Mouse (Mus musculus) gonadal fat pad, adult 2 months (tissue): ENCODE data around the gene Cd3eap. TPM values are rescaled to one million over a fixed set of nuclear protein-coding genes. Genes with fewer than 3 reads are reported as not detected.

Source experiments
- DNase-seq: peaks from one replicate; pipeline ENCODE4 v3.0.0-alpha.2; 2012; ENCODE audit warnings: low read depth
- polyA plus RNA-seq: library from polyadenylated mRNA; depleted of rRNA; stranded (reverse); fragments of >200 nt; gene quantifications from 2 replicates; pipeline ENCODE4 v1.2.3, GENCODE M21; 2012; rRNA removed

The Cd3eap gene
- polyA plus RNA-seq: 4.5 and 5.3 TPM in 2 replicates

DNA sequence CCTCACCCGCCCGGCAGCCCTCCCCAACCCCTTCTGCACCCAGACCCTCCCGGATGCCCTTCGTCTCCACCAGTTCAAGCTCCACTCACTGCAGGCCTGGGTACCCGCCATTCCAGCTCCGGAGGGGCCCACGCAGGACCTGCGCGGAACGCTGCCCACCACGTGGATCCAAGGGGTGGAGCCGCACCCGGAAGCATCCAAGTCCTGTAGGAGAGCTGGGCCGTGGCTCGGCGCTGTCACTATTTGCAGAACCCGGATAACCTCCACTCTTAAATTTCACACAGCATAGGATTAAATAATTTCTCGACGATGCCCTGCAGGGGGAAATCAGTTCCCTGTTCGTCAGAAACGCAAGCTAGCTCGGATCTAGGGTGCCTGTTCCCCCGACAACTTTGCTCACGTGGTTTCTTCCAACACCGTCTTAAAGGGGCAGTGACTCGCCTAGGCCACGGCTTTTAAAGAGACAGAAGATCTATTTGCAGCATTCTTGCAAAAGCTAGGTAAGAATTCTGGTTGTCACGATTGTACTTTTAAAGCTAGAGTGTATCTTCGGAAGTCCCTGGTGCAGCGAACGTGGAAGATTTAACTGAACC, at the start of gene Cd3eap, which contains the start of gene Ppp1r13l:
Cd3eap (minus strand) TSS at position 185 of the 593 bp plus-strand sequence.
Ppp1r13l (plus strand) TSS at position 451 of the 593 bp plus-strand sequence.
- DNase-seq: no peak

DNA sequence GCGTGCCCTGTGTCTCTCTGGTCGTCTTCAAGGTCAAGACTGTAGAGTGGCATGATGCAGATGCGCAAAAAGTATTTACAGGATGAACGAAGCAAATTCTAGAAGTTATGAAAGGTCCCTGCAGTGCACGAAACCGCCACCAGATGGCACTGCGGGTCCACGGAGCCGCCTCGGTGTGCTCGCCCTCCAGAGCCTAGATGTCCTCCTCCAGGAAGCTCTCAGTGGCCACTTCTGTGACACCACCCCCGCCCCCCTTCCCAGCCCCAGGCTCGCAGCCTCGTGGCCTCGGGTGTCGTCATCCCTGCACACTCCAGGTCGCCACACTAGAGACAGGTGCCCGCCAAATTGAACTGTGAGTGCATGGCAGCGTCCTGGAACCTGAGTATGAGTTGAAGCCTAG, 46.1 kb upstream of the Cd3eap start:
- DNase-seq: no peak

DNA sequence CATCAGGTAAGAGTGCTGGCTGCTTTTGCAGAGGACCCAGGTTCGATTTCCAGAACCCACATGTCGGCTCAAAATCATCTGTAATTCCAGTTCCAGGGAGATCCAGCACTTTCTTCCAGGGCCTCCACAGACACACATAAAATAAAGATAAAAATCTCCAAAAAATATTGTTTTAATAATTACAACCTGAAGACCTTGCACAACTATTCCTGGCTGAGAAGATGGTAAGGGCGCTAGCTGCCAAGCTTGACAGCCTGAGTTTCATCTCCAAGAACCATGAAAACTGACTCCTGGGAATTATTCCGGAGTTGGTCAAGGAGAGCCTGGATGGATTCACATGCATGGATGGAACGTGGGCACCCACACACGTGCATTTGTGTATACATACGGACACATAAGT, 45.2 kb upstream of the Cd3eap start, which contains the start of gene Ckm:
Ckm (plus strand) TSS at position 301 of the 400 bp plus-strand sequence.
- DNase-seq: no peak

DNA sequence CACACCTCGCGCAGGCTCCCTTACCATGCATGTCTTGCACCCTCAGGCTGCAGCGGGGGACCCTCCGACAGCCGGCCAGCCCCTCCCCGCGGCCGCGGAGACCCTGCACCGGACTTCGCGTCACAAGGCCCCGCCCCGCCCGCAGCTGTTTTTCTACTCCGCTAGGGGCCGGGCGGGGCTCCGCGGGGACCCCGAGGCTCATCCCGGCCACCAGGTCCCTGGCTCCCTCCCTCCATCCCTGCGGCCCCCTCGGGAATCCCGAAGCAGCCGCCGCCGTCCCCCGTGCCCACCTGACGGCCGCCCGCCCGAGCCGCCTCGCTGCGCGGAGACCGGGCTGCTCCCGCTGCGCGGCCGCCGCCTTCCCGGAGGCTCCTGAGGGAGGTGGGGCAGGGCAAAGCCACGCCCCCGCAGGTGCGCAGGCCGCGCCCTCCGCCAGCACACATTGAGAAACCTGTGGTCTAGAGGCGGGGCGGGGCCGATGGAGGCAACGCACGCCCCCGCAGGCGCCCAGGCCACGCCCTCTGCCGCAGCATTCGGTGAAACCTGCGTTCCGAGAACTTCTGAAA, 44.5 kb upstream of the Cd3eap start, which contains the start of gene Klc3:
Klc3 (minus strand) TSS at position 374 of the 566 bp plus-strand sequence.
- no peak for DNase-seq

DNA sequence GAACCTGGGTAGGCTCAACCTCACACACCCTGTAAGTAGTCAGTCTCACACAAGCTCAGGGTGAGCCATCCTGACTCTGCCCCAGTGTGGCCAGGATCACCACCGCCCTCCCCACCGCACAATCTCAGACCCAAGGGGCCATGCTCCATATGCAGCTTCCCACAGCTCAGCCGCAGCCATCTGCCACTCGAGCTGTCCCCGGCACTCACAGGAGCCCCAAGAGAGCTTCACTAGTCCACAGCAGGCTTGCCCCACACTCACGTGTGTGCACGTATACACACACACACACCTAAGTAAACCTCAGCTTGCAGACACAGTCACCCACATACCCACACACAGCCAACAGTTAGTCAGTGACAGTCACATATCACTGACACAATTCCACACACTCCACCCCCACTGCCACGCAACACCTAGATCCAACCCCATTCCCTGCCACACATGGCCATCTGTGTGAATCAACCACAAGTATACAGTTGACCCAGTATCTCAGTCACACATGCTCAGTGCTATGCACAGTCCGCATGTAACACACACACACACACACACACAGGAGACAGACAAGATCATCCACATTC, 43.3 kb upstream of the Cd3eap start:
- DNase-seq: no peak

DNA sequence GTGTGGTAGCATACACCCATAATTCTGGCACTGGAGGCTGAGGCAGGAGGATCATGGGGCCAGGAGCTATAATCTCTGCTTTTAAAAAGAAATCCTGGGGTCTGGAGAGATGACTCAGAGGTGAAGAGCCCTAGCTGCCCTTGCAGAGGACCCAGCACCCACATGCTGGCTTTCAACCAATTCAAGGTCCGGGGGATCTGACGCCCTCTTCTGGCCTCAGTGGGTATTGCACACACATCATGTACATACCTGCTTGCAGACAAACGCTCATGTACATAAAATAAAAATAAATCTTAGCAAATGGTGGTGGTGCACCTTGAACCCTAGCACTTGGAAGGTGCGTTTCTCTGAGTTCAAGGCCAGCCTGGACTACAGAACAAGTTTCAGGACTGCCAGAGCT, 41.7 kb upstream of the Cd3eap start:
- no peak for DNase-seq

DNA sequence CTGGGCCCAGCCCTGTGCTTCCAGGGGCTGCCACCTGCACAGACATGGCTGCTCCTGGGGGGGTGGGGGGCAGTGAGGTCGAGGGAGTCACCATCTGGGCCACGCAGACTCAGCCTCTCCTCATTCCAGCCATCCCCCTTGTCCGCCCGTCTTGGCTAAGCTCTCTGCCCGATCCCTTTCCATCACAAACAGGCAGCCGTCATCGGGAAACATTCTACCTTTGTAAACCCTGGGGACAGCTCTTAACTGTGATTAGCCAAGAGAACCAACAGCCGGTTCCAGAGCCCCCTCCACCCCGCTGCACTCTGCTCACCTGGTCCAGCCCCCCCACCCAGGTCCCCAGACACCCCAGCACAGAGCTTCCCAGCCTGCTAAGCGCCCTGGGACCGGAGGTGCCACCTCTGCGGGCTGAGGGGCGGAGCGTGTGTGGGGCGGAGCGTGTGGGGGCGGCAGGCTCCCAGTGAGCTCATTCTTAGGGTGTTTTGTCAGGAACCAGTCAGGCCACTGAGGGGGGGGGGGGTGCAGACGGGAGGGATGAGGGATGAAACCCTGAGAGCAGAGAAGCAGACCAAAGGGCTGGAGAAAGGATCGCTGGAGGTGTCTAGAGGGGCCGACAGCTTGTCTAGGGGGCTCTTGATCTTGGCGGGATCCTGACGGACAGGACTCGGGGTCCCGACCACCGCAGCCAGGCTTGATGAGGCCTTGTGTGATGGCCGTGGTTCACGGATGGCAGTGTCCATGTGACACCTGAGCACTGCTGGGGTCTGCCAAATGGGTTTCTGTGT, 40.4 kb upstream of the Cd3eap start:
- no peak for DNase-seq

DNA sequence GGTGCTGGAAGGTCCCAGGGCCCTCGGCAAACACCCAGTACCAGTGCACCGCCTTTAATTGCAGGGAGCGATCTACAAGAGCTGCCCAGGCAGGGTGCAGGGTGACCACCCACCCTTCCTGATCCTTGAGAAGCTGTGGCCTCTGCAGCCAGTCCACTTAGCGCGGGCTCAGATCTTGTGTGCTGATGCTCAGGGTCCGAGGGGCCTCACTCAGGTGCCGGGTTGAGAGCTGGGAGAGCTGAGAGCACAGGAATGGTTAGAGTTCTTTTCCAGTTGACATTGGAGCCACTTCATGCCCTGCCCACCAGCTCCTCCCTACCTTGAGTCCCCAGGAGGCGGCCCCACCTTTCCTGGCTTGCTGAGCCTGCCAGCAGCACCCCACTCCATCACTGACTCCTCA, 35.2 kb upstream of the Cd3eap start:
- no peak for DNase-seq

DNA sequence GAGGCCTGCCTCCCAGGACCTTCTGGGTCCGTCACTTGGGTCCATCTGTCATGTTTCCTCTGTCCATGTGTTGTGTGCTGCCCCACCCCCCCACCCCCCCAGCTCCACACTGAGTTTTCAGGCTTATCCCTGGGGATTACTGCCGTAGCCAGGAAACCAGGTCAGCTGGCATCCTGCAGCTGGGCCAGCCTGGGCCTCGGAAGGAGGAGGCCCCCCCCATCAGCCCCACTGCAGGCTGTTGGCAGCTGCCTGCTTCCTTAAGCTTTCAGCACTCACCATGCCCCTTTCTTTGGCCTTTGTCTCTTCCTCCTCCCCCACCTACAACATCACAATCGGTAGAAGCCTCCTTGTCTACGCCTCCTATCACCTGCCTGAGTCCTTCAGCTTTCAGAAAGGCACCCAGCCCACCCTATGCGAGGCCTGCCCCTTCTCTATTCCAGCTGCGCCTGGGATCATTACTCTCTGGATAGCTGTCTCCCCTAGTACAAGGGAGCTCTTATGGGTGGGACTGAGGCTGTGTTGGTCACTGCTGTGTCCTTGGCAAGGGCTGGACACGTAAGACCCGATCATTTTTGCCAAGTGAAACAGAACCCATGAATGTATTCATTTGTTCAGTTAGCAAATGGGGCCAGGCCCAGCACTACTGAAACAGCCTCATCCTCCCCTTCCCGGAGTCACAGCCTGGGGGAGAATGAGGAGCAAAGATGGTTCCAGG, 29.6 kb upstream of the Cd3eap start:
- no peak for DNase-seq

DNA sequence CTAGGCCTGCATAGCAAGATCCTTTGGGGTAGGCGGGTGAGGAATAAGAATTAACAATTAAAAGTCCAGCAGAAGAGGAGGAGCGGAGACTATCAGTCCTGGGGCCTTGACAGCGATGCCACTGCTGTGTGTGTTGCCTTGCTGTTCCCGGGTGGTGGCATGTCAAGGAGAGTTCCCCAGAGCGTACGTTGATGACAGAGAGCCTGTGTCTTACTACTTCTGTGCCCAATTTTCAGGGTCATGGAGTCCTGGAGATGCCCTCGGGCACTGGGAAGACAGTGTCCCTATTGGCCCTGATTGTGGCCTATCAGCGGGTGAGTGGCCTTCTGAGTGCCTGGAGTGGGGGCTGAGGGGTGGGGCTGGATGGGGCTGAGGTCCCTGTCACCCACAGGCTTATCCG, 24.4 kb upstream of the Cd3eap start:
- no peak for DNase-seq

DNA sequence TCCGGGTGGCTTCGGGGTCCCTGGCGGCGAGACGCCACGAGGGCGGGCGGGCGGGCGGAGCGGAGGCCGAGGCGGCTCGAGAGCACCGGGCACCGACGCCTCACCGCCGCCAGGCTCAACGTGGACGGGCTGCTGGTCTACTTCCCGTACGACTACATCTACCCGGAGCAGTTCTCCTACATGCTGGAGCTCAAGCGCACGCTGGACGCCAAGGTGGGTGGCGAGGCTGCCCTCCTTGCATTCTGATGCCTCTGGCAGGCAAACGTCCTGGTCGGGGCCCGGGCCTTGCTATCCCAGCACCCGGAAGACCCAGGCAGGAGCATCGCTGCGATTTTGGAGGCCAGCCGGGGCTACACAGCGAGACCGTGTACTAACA, 22.9 kb upstream of the Cd3eap start:
- DNase-seq: no peak

DNA sequence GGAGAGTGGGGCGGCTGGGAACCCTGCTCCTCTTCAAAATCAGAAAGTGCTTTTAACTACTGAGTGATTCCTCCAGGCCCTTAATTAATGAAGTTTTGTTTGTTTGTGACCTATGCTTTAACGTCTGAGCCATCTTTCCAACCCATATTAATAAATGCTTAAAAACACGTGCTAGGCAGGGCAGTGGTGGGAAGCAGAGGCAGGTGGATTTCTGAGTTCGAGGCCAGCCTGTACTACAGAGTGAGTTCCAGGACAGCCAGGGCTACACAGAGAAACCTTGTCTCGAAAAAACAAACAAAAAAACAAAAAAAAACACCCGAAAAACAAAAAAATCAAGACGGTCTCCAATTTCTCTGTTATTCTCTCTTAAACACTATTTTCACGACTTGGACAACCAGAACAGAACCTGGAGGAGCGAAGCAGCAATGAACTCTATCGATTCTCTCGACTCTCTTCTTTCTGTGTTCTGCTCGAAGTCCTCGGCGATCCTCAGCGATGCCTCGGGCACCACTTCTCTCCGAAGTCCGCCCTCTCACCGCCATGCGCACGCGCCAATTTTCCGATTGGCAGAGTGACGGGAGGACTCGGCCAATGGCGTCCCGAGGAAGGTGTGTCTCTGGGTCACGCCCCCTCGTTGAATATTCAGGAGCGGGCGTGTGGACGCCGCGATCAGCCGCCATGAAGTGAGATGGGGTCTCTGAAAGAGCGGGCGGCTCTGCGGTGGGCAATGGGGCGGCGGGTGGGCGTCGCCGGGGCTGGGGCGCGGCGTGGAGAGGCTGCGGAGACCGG, 22.3 kb upstream of the Cd3eap start, which contains the start of gene Ercc2:
Ercc2 (plus strand) TSS at position 634 of the 789 bp plus-strand sequence.
- DNase-seq: no peak

DNA sequence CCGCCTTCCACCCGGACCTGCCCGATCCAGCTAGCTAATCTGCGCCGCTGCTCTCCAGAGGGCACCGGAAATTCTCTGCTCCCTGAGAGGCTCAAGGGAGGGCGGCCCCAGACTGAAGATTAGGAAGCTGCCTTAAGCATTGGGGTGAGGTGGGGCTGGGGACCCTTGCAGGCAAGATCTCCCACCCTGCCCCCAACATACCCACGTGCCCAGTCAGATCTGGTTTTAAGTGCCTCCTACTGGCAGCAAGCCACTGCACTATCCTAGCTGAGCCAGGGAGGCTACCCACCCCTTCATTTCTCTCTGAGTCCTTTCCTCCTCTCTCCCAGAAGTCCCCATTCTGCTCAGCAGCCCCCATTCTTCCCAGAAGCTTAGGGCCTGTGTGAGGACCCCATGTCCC, 18.8 kb upstream of the Cd3eap start:
- DNase-seq: no peak

DNA sequence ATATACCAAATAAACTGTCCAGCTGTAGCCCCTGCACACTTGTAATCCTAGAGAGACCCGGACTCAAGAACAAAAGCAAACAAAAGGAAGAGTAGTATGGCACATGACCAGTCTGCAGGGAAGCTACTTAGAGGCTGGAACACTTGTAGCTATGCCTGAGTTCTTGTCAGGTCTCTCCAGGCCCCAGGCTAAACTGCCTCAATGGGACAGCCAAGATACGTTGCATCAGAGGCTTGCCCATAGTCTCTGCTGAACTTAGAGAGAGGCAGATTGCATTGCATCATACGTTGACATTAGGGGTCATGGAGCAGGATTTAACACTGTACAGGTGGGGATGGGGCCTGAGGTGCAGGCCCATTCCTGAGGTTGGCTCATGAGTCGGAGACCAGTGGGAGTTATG, 16.7 kb upstream of the Cd3eap start:
- DNase-seq: no peak

DNA sequence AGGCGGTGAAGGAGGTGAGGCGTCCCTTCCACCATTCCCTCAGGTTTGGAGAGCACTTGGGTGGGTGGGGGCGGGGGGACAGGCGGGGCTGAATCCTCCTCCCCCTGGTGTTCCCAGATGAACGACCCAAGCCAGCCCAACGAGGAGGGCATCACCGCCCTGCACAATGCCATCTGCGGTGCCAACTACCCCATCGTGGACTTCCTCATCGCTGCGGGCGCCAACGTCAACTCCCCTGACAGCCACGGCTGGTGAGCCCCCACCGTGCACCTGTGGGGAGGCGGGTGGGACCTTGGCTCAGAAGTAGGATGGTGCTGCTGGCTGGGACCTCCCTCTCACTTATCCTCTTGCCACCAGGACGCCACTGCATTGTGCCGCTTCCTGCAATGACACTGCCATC, 16.1 kb upstream of the Cd3eap start:
- no peak for DNase-seq

DNA sequence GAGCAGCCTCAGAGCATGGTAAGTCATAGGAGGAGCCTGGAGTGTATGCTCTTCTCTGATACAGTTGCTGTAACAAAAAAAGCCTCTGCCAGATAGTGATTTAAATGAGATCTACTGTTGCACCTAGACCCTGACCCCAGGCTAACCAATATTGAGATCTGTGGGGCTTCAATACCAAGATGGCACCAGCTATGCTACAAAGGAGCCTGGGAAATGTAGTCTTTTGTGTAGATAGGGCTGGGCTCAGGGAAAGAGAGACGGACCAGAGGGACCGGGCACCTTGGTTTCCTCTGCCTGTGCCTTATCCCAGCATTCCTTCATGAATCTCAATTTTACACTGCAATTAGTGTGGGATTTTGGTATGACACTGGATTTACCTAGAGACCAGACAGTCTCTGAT, 14.1 kb upstream of the Cd3eap start:
- no peak for DNase-seq

DNA sequence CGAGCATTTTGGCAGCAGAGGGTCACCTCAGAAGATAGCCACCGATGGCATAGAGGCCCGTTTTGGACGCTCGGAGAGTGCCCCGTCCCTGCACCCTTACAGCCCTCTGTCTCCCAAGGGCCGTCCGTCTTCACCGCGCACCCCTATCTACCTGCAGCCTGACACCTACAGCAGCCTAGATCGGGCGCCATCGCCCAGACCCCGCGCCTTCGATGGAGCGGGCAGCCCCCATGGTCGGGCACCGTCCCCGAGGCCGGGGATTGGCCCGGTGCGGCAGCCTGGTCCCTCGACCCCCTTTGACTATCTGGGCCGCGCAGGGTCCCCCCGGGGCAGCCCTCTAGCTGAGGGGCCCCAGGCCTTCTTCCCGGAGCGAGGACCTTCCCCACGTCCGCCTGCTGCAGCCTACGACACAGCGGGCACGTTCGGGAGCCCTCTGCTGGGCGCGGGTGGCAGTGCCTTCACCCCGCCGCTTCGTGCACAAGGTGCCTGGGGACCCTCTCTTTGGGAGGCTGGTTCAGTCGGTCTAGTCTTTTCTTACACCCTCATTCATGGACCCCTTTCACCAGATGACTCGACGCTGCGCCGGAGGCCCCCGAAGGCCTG, 10.6 kb upstream of the Cd3eap start:
- no peak for DNase-seq

DNA sequence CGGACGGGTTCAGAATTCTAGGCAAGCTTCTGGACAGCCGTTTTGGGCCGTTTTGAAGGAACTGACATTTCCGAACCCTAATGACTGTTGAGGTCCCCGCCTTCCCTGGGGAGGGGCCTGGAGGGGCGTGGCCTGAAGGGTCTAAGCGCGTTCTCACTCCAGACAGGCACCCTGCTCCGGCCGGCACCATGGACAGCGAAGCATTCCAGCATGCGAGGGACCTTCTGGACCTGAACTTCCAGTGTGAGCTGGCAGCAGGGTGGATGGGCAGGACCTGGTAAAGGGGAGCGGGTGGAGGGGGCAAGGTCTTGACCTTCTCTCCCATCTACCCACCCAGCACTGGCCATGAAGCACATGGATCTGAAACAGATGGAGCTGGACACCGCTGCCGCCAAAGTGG, 9.1 kb upstream of the Cd3eap start:
- no peak for DNase-seq

DNA sequence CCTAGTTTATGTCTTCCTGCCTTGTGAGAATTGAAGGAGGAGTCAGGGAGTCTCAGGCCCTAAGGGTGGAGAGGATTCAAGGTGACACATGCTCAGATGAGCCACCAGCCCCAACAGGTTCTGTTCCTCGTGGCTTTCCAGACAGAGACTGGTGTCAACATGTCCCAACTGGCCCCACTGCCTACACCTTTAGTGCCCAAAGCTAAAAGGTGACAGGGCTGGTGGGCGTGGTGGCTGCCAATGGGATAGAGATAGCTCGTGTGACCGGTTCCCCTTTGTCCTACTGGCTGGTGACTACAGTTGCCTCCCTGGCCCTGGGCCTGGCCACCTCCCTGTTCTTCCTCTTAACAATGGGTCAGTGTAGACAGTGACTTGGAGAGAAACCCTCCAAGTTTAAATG, 6.1 kb upstream of the Cd3eap start:
- peak; percentile 100 for DNase-seq

DNA sequence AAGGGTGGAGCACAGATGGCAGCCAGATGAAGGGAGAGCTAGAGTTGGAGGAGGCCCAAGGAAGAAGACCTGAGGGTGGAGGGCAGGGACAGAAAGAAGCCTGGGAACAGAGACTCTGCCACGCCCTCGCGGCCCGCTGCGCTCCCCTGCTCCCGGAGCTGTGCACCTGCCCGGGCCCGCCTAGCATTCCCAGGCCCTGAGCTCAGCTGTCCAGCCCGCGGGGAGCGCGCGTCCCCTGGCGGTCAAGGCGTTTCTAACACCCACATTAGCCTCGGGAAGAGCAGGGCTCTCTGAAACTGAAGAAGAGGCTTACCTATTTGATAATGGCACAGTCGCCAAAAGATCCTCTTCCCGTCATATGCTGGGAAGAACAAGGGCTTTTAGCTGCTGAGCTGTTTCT, 4.6 kb upstream of the Cd3eap start:
- DNase-seq: no peak

DNA sequence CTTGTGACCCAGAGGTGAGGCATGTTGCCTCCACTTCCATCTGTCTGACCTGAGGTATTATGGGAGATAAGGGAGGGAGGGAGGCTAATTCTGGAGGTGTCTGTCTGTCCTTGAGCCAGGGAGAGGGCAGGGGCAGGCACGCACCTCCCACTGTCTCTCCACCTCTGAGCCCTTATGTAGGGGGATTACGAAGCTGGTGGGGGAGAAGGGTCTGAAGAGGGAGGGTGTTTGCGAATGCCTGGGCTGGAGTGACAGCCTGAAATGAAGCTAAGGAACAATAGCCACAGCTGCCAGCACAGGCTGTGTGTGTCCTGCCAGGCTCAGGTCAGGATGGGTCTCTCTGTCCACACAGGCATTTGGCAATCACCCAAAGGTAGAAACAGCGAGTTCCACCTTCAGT, 3.0 kb upstream of the Cd3eap start:
- no peak for DNase-seq
